Mouse (Mus musculus): ENCODE measurements at regions not wholly inside any gene's neighbourhood (a gene's known extent, or its start where the extent isn't known, plus 50 kb on each side); places are given as distances from the start of the nearest gene placed in this dataset.
A peak's percentile ranks its signal among the peaks of the same experiment; 100 is the strongest.

- Histone ChIP-seq H3ac (ENCODE audit: control insufficient read depth, insufficient read length, low read depth) (no peak overlapping the region), H3K27me3 (ENCODE audit: control insufficient read depth, insufficient read depth, insufficient read length) (no peaks in the 10 kb centered on the region), H3K79me2 (ENCODE audit: control insufficient read depth, insufficient read depth) (no peaks in the 10 kb centered on the region), H3K79me3 (ENCODE audit: low read depth) (no peaks in the 10 kb centered on the region), H3K36me3 (ENCODE audit: control insufficient read depth, insufficient read depth) (no peaks in the 10 kb centered on the region), H3K4me3 (ENCODE audit: insufficient read depth, poor library complexity, severe bottlenecking) (no peak overlapping the region)
- TF ChIP-seq CTCF (IDR thresholded peaks at IDR 0.05; ENCODE audit: control insufficient read depth, insufficient read depth, insufficient read length) (no peak), MYOD1 (IDR thresholded peaks at IDR 0.05; ENCODE audit: control insufficient read depth, insufficient read length, low read depth) (no peak), MYOG (IDR thresholded peaks at IDR 0.05; ENCODE audit: control insufficient read depth, extremely low read depth, insufficient read length) (no peak), FOSL1 (IDR thresholded peaks at IDR 0.05; ENCODE audit: insufficient read depth, low read length, poor library complexity, severe bottlenecking) (peak; percentile 80), MAX (IDR thresholded peaks at IDR 0.05) (no peak), CEBPB (IDR thresholded peaks at IDR 0.05; ENCODE audit: low read depth) (no peak)
These were observed 134.9 kb upstream of the Pgrmc2 start for GRCm38 (mm10) chr3:41217770-41218169.

- Histone ChIP-seq H3ac (ENCODE audit: control insufficient read depth, insufficient read length, low read depth) (no peak overlapping the region), H3K79me2 (ENCODE audit: control insufficient read depth, insufficient read depth) (no peaks in the 10 kb centered on the region), H3K4me3 (ENCODE audit: insufficient read depth, poor library complexity, severe bottlenecking) (no peak overlapping the region), H3K27me3 (ENCODE audit: control insufficient read depth, insufficient read depth, insufficient read length) (no peaks in the 10 kb centered on the region), H3K79me3 (ENCODE audit: low read depth) (no peaks in the 10 kb centered on the region), H3K36me3 (ENCODE audit: control insufficient read depth, insufficient read depth) (no peaks in the 10 kb centered on the region)
- TF ChIP-seq MYOD1 (IDR thresholded peaks at IDR 0.05; ENCODE audit: control insufficient read depth, insufficient read length, low read depth) = peak; percentile 53
- TF ChIP-seq USF1 (IDR thresholded peaks at IDR 0.05; ENCODE audit: low read depth) = peak; percentile 73
- TF ChIP-seq MAX (IDR thresholded peaks at IDR 0.05) = peak; percentile 32
- no peak for TF ChIP-seq MYOG (IDR thresholded peaks at IDR 0.05; ENCODE audit: control insufficient read depth, extremely low read depth, insufficient read length)
- no peak for TF ChIP-seq FOSL1 (IDR thresholded peaks at IDR 0.05; ENCODE audit: insufficient read depth, low read length, poor library complexity, severe bottlenecking)
- no peak for TF ChIP-seq CTCF (IDR thresholded peaks at IDR 0.05; ENCODE audit: control insufficient read depth, insufficient read depth, insufficient read length)
- no peak for TF ChIP-seq CEBPB (IDR thresholded peaks at IDR 0.05; ENCODE audit: low read depth)
These were observed 130.7 kb upstream of the Pgrmc2 start for GRCm38 (mm10) chr3:41213533-41213932.

- H3K79me2 ChIP-seq (ENCODE audit: control insufficient read depth, insufficient read depth) = no peaks in the 10 kb centered on the region
- H3K27me3 ChIP-seq (ENCODE audit: control insufficient read depth, insufficient read depth, insufficient read length) = no peaks in the 10 kb centered on the region
- no peaks in the 10 kb centered on the region for H3K79me3 ChIP-seq (ENCODE audit: low read depth)
- H3K4me3 ChIP-seq (ENCODE audit: insufficient read depth, poor library complexity, severe bottlenecking) = no peak overlapping the region
- H3ac ChIP-seq (ENCODE audit: control insufficient read depth, insufficient read length, low read depth) = no peak overlapping the region
- H3K36me3 ChIP-seq (ENCODE audit: control insufficient read depth, insufficient read depth) = no peaks in the 10 kb centered on the region
- no peak for TF ChIP-seq CTCF (IDR thresholded peaks at IDR 0.05; ENCODE audit: control insufficient read depth, insufficient read depth, insufficient read length)
- TF ChIP-seq USF1 (IDR thresholded peaks at IDR 0.05; ENCODE audit: low read depth) = no peak
- no peak for TF ChIP-seq CEBPB (IDR thresholded peaks at IDR 0.05; ENCODE audit: low read depth)
- TF ChIP-seq MYOD1 (IDR thresholded peaks at IDR 0.05; ENCODE audit: control insufficient read depth, insufficient read length, low read depth) = no peak
- TF ChIP-seq MYOG (IDR thresholded peaks at IDR 0.05; ENCODE audit: control insufficient read depth, extremely low read depth, insufficient read length) = no peak
- TF ChIP-seq FOSL1 (IDR thresholded peaks at IDR 0.05; ENCODE audit: insufficient read depth, low read length, poor library complexity, severe bottlenecking) = no peak
- no peak for TF ChIP-seq MAX (IDR thresholded peaks at IDR 0.05)
These were observed 127.5 kb upstream of the Pgrmc2 start for GRCm38 (mm10) chr3:41210333-41210732.

DNA sequence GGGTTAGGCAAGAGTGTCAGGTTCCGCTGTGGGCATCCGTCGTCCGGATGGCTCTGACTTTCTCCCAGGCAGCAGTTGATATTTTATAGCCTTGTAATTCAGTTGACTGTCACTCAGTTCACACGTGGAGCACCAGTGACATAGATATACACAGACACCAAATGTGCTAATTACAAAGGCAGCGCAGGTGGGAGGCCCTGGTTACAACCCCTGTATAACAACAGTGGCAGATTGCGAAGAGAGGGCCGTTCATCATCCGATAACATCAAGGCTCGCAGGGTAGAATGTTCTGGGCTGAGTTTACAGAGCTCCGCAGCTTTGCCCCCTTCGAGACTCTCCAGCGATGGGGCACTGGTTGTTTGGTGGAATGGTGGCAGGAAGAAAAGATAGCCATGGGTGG lies 120.0 kb upstream of the Pgrmc2 start:
- H3K27me3 ChIP-seq (ENCODE audit: control insufficient read depth, insufficient read depth, insufficient read length) = no peaks in the 10 kb centered on the region
- no peaks in the 10 kb centered on the region for H3K79me3 ChIP-seq (ENCODE audit: low read depth)
- TF ChIP-seq FOSL1 (IDR thresholded peaks at IDR 0.05; ENCODE audit: insufficient read depth, low read length, poor library complexity, severe bottlenecking) = no peak
- no peak for TF ChIP-seq USF1 (IDR thresholded peaks at IDR 0.05; ENCODE audit: low read depth)
- no peak for TF ChIP-seq CTCF (IDR thresholded peaks at IDR 0.05; ENCODE audit: control insufficient read depth, insufficient read depth, insufficient read length)
- TF ChIP-seq CEBPB (IDR thresholded peaks at IDR 0.05; ENCODE audit: low read depth) = no peak
- TF ChIP-seq MAX (IDR thresholded peaks at IDR 0.05) = no peak
- TF ChIP-seq MYOG (IDR thresholded peaks at IDR 0.05; ENCODE audit: control insufficient read depth, extremely low read depth, insufficient read length) = no peak
- no peak for TF ChIP-seq MYOD1 (IDR thresholded peaks at IDR 0.05; ENCODE audit: control insufficient read depth, insufficient read length, low read depth)
- H3ac ChIP-seq (ENCODE audit: control insufficient read depth, insufficient read length, low read depth) = no peak overlapping the region
- H3K79me2 ChIP-seq (ENCODE audit: control insufficient read depth, insufficient read depth) = no peaks in the 10 kb centered on the region
- H3K36me3 ChIP-seq (ENCODE audit: control insufficient read depth, insufficient read depth) = no peaks in the 10 kb centered on the region
- H3K4me3 ChIP-seq (ENCODE audit: insufficient read depth, poor library complexity, severe bottlenecking) = no peak overlapping the region

GRCm38 (mm10) chr3:41201782-41202181 lies 118.9 kb upstream of the Pgrmc2 start:
- Histone ChIP-seq H3K4me3 (ENCODE audit: insufficient read depth, poor library complexity, severe bottlenecking) (no peak overlapping the region), H3K79me2 (ENCODE audit: control insufficient read depth, insufficient read depth) (no peaks in the 10 kb centered on the region), H3K27me3 (ENCODE audit: control insufficient read depth, insufficient read depth, insufficient read length) (no peaks in the 10 kb centered on the region), H3K79me3 (ENCODE audit: low read depth) (no peaks in the 10 kb centered on the region), H3ac (ENCODE audit: control insufficient read depth, insufficient read length, low read depth) (no peak overlapping the region), H3K36me3 (ENCODE audit: control insufficient read depth, insufficient read depth) (no peaks in the 10 kb centered on the region)
- TF ChIP-seq CEBPB (IDR thresholded peaks at IDR 0.05; ENCODE audit: low read depth) (no peak), MYOD1 (IDR thresholded peaks at IDR 0.05; ENCODE audit: control insufficient read depth, insufficient read length, low read depth) (no peak), FOSL1 (IDR thresholded peaks at IDR 0.05; ENCODE audit: insufficient read depth, low read length, poor library complexity, severe bottlenecking) (no peak), MYOG (IDR thresholded peaks at IDR 0.05; ENCODE audit: control insufficient read depth, extremely low read depth, insufficient read length) (no peak), MAX (IDR thresholded peaks at IDR 0.05) (no peak), USF1 (IDR thresholded peaks at IDR 0.05; ENCODE audit: low read depth) (no peak), CTCF (IDR thresholded peaks at IDR 0.05; ENCODE audit: control insufficient read depth, insufficient read depth, insufficient read length) (no peak)

DNA sequence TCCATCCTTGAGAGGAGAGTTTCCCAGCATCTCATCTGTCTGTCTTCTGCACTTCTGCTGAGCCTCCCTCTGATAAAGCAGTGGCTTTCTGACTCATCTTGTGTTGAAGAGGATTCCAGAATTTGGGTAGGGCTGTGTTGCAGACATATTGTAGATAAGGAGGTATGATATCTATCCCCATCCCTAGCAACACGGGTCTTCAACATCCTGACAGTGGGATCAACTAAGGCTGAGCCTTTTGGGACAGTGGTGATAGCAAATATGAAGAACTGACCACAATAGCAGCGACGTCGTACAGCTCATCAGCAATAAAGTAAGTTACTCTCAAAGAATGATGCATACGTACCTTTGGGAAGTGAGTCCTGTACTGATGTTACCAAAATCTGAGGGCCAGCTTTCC lies 117.2 kb upstream of the Pgrmc2 start:
- TF ChIP-seq MAX (IDR thresholded peaks at IDR 0.05) = no peak
- TF ChIP-seq MYOD1 (IDR thresholded peaks at IDR 0.05; ENCODE audit: control insufficient read depth, insufficient read length, low read depth) = peak; percentile 15
- TF ChIP-seq MYOG (IDR thresholded peaks at IDR 0.05; ENCODE audit: control insufficient read depth, extremely low read depth, insufficient read length) = no peak
- no peak for TF ChIP-seq CEBPB (IDR thresholded peaks at IDR 0.05; ENCODE audit: low read depth)
- TF ChIP-seq FOSL1 (IDR thresholded peaks at IDR 0.05; ENCODE audit: insufficient read depth, low read length, poor library complexity, severe bottlenecking) = no peak
- H3K4me3 ChIP-seq (ENCODE audit: insufficient read depth, poor library complexity, severe bottlenecking) = no peak overlapping the region
- H3K27me3 ChIP-seq (ENCODE audit: control insufficient read depth, insufficient read depth, insufficient read length) = no peaks in the 10 kb centered on the region
- H3K79me2 ChIP-seq (ENCODE audit: control insufficient read depth, insufficient read depth) = no peaks in the 10 kb centered on the region
- H3ac ChIP-seq (ENCODE audit: control insufficient read depth, insufficient read length, low read depth) = no peak overlapping the region
- no peaks in the 10 kb centered on the region for H3K79me3 ChIP-seq (ENCODE audit: low read depth)
- no peaks in the 10 kb centered on the region for H3K36me3 ChIP-seq (ENCODE audit: control insufficient read depth, insufficient read depth)

Measured in C2C12 (cell line).